Mouse (Mus musculus) hindbrain, embryonic 14.5 days (tissue): ENCODE measurements around the gene Tmem54. TPM values are rescaled to one million over a fixed set of nuclear protein-coding genes. Genes with fewer than 3 reads are reported as not detected.
A peak's percentile ranks its signal among the peaks of the same experiment; 100 is the strongest.

Experiments used
- ATAC-seq: fragments of 200-750 bp; cut with Nextera tagmentation; 2 replicates; pipeline ENCODE4 v1.8.0; 2017; ENCODE audit warnings: moderate number of reproducible peaks, mild to moderate bottlenecking, moderate TSS enrichment, moderate library complexity; ENCODE audit not compliant: low FRiP score
- DNase-seq: peaks from one replicate; pipeline ENCODE4 v3.0.0-alpha.2; 2015; ENCODE audit warnings: low spot score
- H3K27ac ChIP-seq: fragments of 300-500 bp; sonication (generic); 2 replicates; pipeline ENCODE4 v1.5.1; 2014; ENCODE audit warnings: mild to moderate bottlenecking, moderate library complexity
- H3K27me3 ChIP-seq: fragments of 300-500 bp; sonication (generic); 2 replicates; pipeline ENCODE4 v1.6.1; 2014; ENCODE audit warnings: mild to moderate bottlenecking, low read length, mixed read lengths; ENCODE audit not compliant: control insufficient read depth, insufficient read depth
- H3K36me3 ChIP-seq: fragments of 300-500 bp; sonication (generic); replicated peaks from 2 replicates; pipeline ENCODE4 v1.6.1; 2014; ENCODE audit not compliant: control insufficient read depth, insufficient read depth
- H3K4me1 ChIP-seq: fragments of 300-500 bp; sonication (generic); replicated peaks from 2 replicates; pipeline ENCODE4 v1.6.1; 2014; ENCODE audit warnings: antibody characterized with exemption, low read length, mixed read lengths; ENCODE audit not compliant: control insufficient read depth, insufficient read depth
- H3K4me2 ChIP-seq: fragments of 300-500 bp; sonication (generic); replicated peaks from 2 replicates; pipeline ENCODE4 v1.6.1; 2014; ENCODE audit warnings: mild to moderate bottlenecking, moderate library complexity
- H3K4me3 ChIP-seq: fragments of 300-500 bp; sonication (generic); replicated peaks from 2 replicates; pipeline ENCODE4 v1.5.1; 2014; ENCODE audit warnings: mild to moderate bottlenecking, low read length
- H3K9ac ChIP-seq: fragments of 300-500 bp; sonication (generic); 2 replicates; pipeline ENCODE4 v1.6.1; 2014
- H3K9me3 ChIP-seq: fragments of 300-500 bp; sonication (generic); 2 replicates; pipeline ENCODE4 v1.6.1; 2016; ENCODE audit warnings: low read length; ENCODE audit not compliant: control insufficient read depth
- WGBS: fragments of 180-500 bp; shearing (Covaris S2); extraction: QIAGEN DNeasy Blood & Tissue Kit; methylation state at CpG from one replicate; pipeline ENCODE4 v1.1.7; 2014; 5-methylcytosine and 5-hydroxymethylcytosine counted together
- polyA plus RNA-seq: library from polyadenylated mRNA; unstranded; fragments of >200 nt; fragmentation: Nextera tagmentation; extraction: Ambion mirVana; gene quantifications from 2 replicates; pipeline ENCODE4 v1.2.1, GENCODE M21; 2014

The Tmem54 gene
- polyA plus RNA-seq, 1 experiment from 2014 or later = not detected

DNA sequence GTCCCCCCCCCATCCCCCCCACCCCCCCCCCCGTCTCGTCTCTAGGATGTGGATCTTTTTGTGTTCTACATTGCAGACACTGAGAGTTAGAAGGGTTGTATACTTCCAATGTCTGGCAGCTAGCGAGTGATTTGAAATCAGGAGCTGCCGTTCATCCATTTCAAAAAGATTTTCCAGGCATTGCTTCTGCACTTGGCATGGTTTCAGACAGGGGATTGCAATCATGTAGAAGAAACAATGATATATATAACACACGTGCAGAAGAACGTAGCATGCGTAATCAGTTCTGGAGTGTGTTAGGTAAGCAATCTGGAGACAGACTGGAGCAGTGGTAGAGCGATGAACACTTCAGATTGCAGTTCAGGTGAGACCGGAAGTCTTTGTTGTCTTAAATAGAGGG is 16.8 kb downstream of the Tmem54 start:
- Histone ChIP-seq H3K27ac (no peak overlapping the region), H3K4me2 (peak overlapping the region; percentile 91; the same call in 1 of the 2 replicates)

GRCm38 (mm10) chr4:129122719-129123118 is 17.4 kb downstream of the Tmem54 start:
- DNase-seq (no peak), ATAC-seq (no peak)
- no peak overlapping the region for H3K4me2 ChIP-seq
- 37% methylated on average over 8 of the region's 8 CpGs for WGBS
- peaks cover 30% of the 10 kb centered on the region for H3K4me1 ChIP-seq
- no peak overlapping the region for H3K27ac ChIP-seq
- no peak overlapping the region for H3K4me3 ChIP-seq
- H3K27me3 ChIP-seq = peaks cover 33% of the 10 kb centered on the region; the same call in 1 of the 2 replicates
- H3K9me3 ChIP-seq = no peaks in the 10 kb centered on the region
- H3K9ac ChIP-seq = no peak overlapping the region
- H3K36me3 ChIP-seq = no peaks in the 10 kb centered on the region

More for the DNA sequence above, 16.8 kb downstream of the Tmem54 start:
- WGBS = 29% methylated on average over 9 of the region's 9 CpGs
- no peak overlapping the region for H3K4me3 ChIP-seq
- H3K9ac ChIP-seq = no peak overlapping the region
- no peak for ATAC-seq
- peaks cover 33% of the 10 kb centered on the region; the same call in 1 of the 2 replicates for H3K27me3 ChIP-seq
- peaks cover 30% of the 10 kb centered on the region for H3K4me1 ChIP-seq
- H3K9me3 ChIP-seq = no peaks in the 10 kb centered on the region
- DNase-seq = no peak
- H3K36me3 ChIP-seq = no peaks in the 10 kb centered on the region

- Histone ChIP-seq H3K9ac (peak overlapping the region; percentile 28), H3K4me3 (no peak overlapping the region), H3K9me3 (no peaks in the 10 kb centered on the region), H3K27ac (no peak overlapping the region), H3K4me2 (peak overlapping the region; percentile 34), H3K4me1 (peaks cover 45% of the 10 kb centered on the region), H3K27me3 (peaks cover 28% of the 10 kb centered on the region; the same call in 1 of the 2 replicates), H3K36me3 (no peaks in the 10 kb centered on the region)
- 3% methylated on average over 13 of the region's 13 CpGs for WGBS
- no peak for ATAC-seq
- DNase-seq = no peak
Observed at GRCm38 (mm10) chr4:129124652-129125146, 19.4 kb downstream of the Tmem54 start.

DNA sequence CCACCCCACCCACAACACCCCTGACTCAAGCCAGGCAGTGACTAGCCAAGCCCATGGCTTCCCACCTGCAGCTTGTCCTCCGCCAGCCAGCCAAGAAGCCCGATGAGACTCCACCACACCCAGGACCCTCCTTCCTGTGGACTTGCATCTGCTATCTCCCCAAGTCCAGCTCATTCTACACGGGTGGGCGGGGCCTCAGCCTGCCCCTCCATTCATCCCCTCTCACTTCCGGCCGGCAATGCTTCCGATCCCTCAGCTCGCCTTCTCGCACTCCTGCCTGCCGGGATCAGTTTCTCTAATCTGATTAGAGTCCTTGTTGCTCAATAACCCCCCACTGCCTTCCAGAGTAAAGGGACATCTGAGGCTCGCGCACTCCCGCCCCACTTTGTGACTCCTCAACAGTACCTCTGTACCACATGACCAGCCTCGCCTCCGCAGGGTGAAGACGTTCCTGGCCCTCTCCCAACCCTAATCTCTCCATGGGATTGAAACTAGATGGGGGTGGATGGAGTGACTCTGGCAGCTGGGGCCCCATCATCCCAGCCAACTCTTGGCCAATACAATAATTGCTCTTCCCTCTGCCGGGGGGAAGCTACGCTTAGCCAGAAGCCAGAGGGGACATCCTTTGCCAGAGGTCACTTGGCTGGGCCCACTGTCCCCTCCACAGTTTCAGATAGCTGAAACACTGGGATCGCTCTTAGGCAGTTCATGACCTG is 20.5 kb downstream of the Tmem54 start:
- Histone ChIP-seq H3K9me3 (no peaks in the 10 kb centered on the region), H3K9ac (no peak overlapping the region), H3K4me1 (peaks cover 50% of the 10 kb centered on the region), H3K27ac (no peak overlapping the region), H3K27me3 (peaks cover 16% of the 10 kb centered on the region; the same call in 1 of the 2 replicates), H3K4me2 (peak overlapping the region; percentile 34), H3K4me3 (0 out of 2 replicates have a peak overlapping the region, but pooled peaks have one; percentile 6), H3K36me3 (no peaks in the 10 kb centered on the region)
- DNase-seq = no peak
- 11% methylated on average over 19 of the region's 19 CpGs for WGBS
- ATAC-seq = no peak

GRCm38 (mm10) chr4:129128582-129129338 is 23.4 kb downstream of the Tmem54 start:
- Histone ChIP-seq H3K27ac (no peak overlapping the region), H3K9ac (no peak overlapping the region), H3K4me3 (no peak overlapping the region), H3K4me1 (peaks cover 42% of the 10 kb centered on the region), H3K9me3 (no peaks in the 10 kb centered on the region), H3K4me2 (no peak overlapping the region), H3K27me3 (no peaks in the 10 kb centered on the region), H3K36me3 (no peaks in the 10 kb centered on the region)
- 62% methylated on average over 13 of the region's 13 CpGs for WGBS
- no peak for DNase-seq
- no peak for ATAC-seq

- no peaks in the 10 kb centered on the region for H3K36me3 ChIP-seq
- H3K9me3 ChIP-seq = no peaks in the 10 kb centered on the region
- peaks cover 42% of the 10 kb centered on the region for H3K4me1 ChIP-seq
- no peak overlapping the region for H3K27ac ChIP-seq
- no peak for ATAC-seq
- no peak overlapping the region for H3K4me2 ChIP-seq
- H3K27me3 ChIP-seq = no peaks in the 10 kb centered on the region
- WGBS = 47% methylated on average over 9 of the region's 9 CpGs
- H3K9ac ChIP-seq = no peak overlapping the region
- DNase-seq = no peak
- H3K4me3 ChIP-seq = no peak overlapping the region
Observed at GRCm38 (mm10) chr4:129129387-129129786, 24.0 kb downstream of the Tmem54 start.

DNA sequence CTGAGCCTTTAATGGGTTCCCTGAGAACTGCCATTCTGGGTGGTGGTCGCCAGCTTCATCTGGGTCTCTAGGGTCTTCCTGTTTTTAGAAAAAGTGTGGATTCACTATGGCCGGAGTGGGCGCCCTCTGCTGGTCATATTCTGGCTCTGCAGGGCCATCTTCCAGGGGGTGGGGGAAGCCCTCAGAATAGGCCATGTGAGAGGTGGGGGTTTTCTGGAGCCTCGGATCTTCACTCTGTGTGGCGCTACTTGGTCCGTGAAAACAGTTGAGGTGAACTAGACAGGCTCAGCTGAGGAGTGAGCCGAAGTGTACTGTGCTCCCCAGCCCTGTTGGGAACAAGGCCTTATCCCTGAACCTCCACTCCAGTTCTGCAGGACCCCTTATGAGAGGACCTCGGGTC is 24.8 kb downstream of the Tmem54 start:
- Histone ChIP-seq H3K36me3 (no peaks in the 10 kb centered on the region), H3K27ac (0 out of 2 replicates have a peak overlapping the region, but pooled peaks have one; percentile 32), H3K4me1 (peaks cover 39% of the 10 kb centered on the region), H3K27me3 (no peaks in the 10 kb centered on the region), H3K9me3 (no peaks in the 10 kb centered on the region), H3K4me2 (peak overlapping the region; percentile 39), H3K9ac (no peak overlapping the region), H3K4me3 (no peak overlapping the region)
- DNase-seq (peak; percentile 63), ATAC-seq (0 out of 2 replicates have a peak, but pooled peaks have one; percentile 15)
- WGBS = 4% methylated on average over 8 of the region's 8 CpGs

DNA sequence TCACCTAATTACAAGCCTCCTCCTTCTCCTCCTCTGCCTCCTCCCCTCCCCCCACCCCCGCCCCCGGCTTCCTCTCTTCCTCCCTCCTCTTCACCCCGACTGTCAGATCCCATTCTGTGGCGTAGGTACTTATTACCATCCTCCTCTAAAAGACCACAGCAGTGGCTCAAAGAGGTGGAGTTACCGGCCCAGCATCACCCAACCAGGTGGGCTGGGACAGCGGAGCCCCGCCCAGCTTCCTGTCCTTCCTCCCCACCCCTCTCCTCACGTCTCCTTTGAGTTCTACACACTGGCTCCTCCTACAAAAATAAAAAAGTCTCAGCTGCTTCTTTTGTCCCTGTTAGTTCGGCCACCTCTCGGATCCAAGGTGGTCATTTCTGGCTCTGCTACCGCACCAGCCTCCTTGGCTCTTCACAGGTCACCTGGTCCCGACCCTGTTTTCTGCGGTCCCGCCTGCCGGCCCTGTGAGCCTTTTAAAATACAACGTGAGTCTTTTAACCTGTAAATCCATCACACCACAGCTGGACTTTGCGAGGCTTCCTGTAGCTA is 25.5 kb downstream of the Tmem54 start:
- no peaks in the 10 kb centered on the region for H3K27me3 ChIP-seq
- H3K4me2 ChIP-seq = peak overlapping the region; percentile 39
- no peak overlapping the region for H3K4me3 ChIP-seq
- DNase-seq (no peak), ATAC-seq (peak; percentile 47; the same call in 1 of the 2 replicates)
- WGBS = 6% methylated on average over 17 of the region's 17 CpGs
- no peak overlapping the region for H3K9ac ChIP-seq
- H3K4me1 ChIP-seq = peaks cover 33% of the 10 kb centered on the region
- no peak overlapping the region for H3K27ac ChIP-seq
- no peaks in the 10 kb centered on the region for H3K36me3 ChIP-seq
- no peaks in the 10 kb centered on the region for H3K9me3 ChIP-seq
